Mouse (Mus musculus) limb, embryonic 14.5 days (tissue): ENCODE measurements around the gene Elmo3. TPM values are rescaled to one million over a fixed set of nuclear protein-coding genes. Genes with fewer than 3 reads are reported as not detected.

Experiments
- ATAC-seq: fragments of 200-750 bp; cut with Nextera tagmentation; 2 replicates; pipeline ENCODE4 v1.8.0; 2017; ENCODE audit warnings: low read depth, moderate number of reproducible peaks, moderate TSS enrichment; ENCODE audit not compliant: low FRiP score
- DNase-seq: peaks from one replicate; pipeline ENCODE4 v3.0.0-alpha.2; 2015; ENCODE audit warnings: low spot score
- H3K27ac ChIP-seq: fragments of 300-500 bp; sonication (generic); replicated peaks from 2 replicates; pipeline ENCODE4 v1.5.1; 2014; ENCODE audit warnings: low read depth, mild to moderate bottlenecking, low read length, moderate library complexity, mixed read lengths
- H3K27me3 ChIP-seq: fragments of 300-500 bp; sonication (generic); 2 replicates; pipeline ENCODE4 v1.6.1; 2014; ENCODE audit warnings: low read length, mixed read lengths; ENCODE audit not compliant: control insufficient read depth, insufficient read depth
- H3K36me3 ChIP-seq: fragments of 300-500 bp; sonication (generic); 2 replicates; pipeline ENCODE4 v1.6.1; 2014; ENCODE audit warnings: mild to moderate bottlenecking, low read length, moderate library complexity, mixed read lengths; ENCODE audit not compliant: control insufficient read depth, insufficient read depth
- H3K4me1 ChIP-seq: fragments of 300-500 bp; sonication (generic); 2 replicates; pipeline ENCODE4 v1.6.1; 2014; ENCODE audit warnings: antibody characterized with exemption, low read length, mixed read lengths; ENCODE audit not compliant: control insufficient read depth, insufficient read depth
- H3K4me2 ChIP-seq: fragments of 300-500 bp; sonication (generic); replicated peaks from 2 replicates; pipeline ENCODE4 v1.6.1; 2014; ENCODE audit warnings: low read depth, mild to moderate bottlenecking, low read length, moderate library complexity; ENCODE audit not compliant: severe bottlenecking
- H3K4me3 ChIP-seq: fragments of 300-500 bp; sonication (generic); replicated peaks from 2 replicates; pipeline ENCODE4 v1.5.1; 2014; ENCODE audit warnings: low read length
- H3K9ac ChIP-seq: fragments of 300-500 bp; sonication (generic); 2 replicates; pipeline ENCODE4 v1.6.1; 2014; ENCODE audit warnings: mild to moderate bottlenecking, low read depth, low read length, moderate library complexity; ENCODE audit not compliant: severe bottlenecking
- H3K9me3 ChIP-seq: fragments of 300-500 bp; sonication (generic); 2 replicates; pipeline ENCODE4 v1.6.1; 2016; ENCODE audit warnings: low read length; ENCODE audit not compliant: control insufficient read depth
- POLR2A ChIP-seq: fragments of 200-500 bp; IDR thresholded peaks from 2 replicates; pipeline ENCODE4 v1.8.0; 2012; ENCODE audit warnings: inconsistent platforms, mild to moderate bottlenecking, moderate library complexity, borderline replicate concordance; ENCODE audit not compliant: insufficient read depth, insufficient read length; ENCODE audit errors: extremely low read depth
- WGBS: fragments of 180-500 bp; shearing (Covaris S2); extraction: QIAGEN DNeasy Blood & Tissue Kit; methylation state at CpG from one replicate; pipeline ENCODE4 v1.1.7; 2014; 5-methylcytosine and 5-hydroxymethylcytosine counted together
- polyA plus RNA-seq, 2 experiments: library from polyadenylated mRNA; depleted of rRNA in 1 of 2; stranded (reverse) in 1 of 2; unstranded in 1 of 2; fragments of >200 nt; fragmentation: Nextera tagmentation in 1 of 2; extraction: Ambion mirVana in 1 of 2; gene quantifications; 2 replicates each; pipeline versions ENCODE4 v1.2.1 to v1.2.3; 2012 to 2014

The Elmo3 gene
- polyA plus RNA-seq, 2 experiments, result 7.3 to 8.8 TPM

GRCm38 (mm10) chr8:105349096-105349771 lies 43.8 kb downstream of the Elmo3 start:
- H3K27me3 ChIP-seq, result no peaks in the 10 kb centered on the region
- no peak for TF ChIP-seq POLR2A
- H3K27ac ChIP-seq, result peak overlapping the region; percentile 76
- H3K9ac ChIP-seq, result peak overlapping the region; percentile 70
- 0 out of 2 replicates have a peak, but pooled peaks cover 4% of the 10 kb centered on the region for H3K36me3 ChIP-seq
- ATAC-seq (0 out of 2 replicates have a peak, but pooled peaks have one; percentile 15), DNase-seq (no peak)
- no peaks in the 10 kb centered on the region for H3K9me3 ChIP-seq
- peaks cover 21% of the 10 kb centered on the region for H3K4me1 ChIP-seq
- H3K4me2 ChIP-seq, result peak overlapping the region; percentile 70
- WGBS, result 2% methylated on average over 18 of the region's 48 CpGs
- H3K4me3 ChIP-seq, result peak overlapping the region; percentile 68

GRCm38 (mm10) chr8:105350186-105350585 lies 44.8 kb downstream of the Elmo3 start:
- no peak for DNase-seq
- no peak for ATAC-seq
- WGBS, result 28% methylated on average over 7 of the region's 7 CpGs
- peaks cover 6% of the 10 kb centered on the region; the same call in 1 of the 2 replicates for H3K36me3 ChIP-seq
- 0 out of 2 replicates have a peak overlapping the region, but pooled peaks have one; percentile 70 for H3K9ac ChIP-seq
- peak overlapping the region; percentile 70 for H3K4me2 ChIP-seq
- H3K9me3 ChIP-seq, result no peaks in the 10 kb centered on the region
- TF ChIP-seq POLR2A, result no peak
- no peaks in the 10 kb centered on the region for H3K27me3 ChIP-seq
- no peak overlapping the region for H3K27ac ChIP-seq
- H3K4me1 ChIP-seq, result peaks cover 21% of the 10 kb centered on the region
- H3K4me3 ChIP-seq, result peak overlapping the region; percentile 68

GRCm38 (mm10) chr8:105353583-105354135 lies 48.3 kb downstream of the Elmo3 start:
- WGBS, result 61% methylated on average over 8 of the region's 8 CpGs
- Histone ChIP-seq H3K9me3 (no peaks in the 10 kb centered on the region), H3K27ac (no peak overlapping the region), H3K36me3 (peaks cover 37% of the 10 kb centered on the region), H3K9ac (no peak overlapping the region), H3K27me3 (no peaks in the 10 kb centered on the region), H3K4me2 (no peak overlapping the region), H3K4me1 (peaks cover 11% of the 10 kb centered on the region), H3K4me3 (no peak overlapping the region)
- no peak for TF ChIP-seq POLR2A
- no peak for DNase-seq
- no peak for ATAC-seq

DNA sequence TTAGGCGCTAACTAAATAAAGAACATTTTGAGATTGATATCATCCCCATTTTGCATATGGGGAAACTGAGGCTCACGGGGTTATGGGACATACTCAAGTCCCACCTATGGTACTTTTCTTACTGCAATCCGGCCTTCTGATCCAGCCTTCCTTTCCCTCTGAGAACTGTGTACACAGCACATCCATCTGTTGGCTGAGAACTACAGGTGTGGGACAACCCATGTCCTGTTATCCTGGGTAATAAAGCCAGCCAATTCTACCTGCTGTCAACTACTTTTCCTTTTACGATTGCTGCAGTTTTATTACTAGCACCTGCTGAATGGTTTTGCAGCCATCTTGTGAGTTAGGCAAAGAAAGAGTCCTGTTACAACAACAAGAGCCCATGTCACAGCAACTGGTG lies 49.1 kb downstream of the Elmo3 start:
- TF ChIP-seq POLR2A, result no peak
- no peaks in the 10 kb centered on the region for H3K9me3 ChIP-seq
- H3K4me2 ChIP-seq, result no peak overlapping the region
- peaks cover 41% of the 10 kb centered on the region for H3K36me3 ChIP-seq
- H3K4me1 ChIP-seq, result peaks cover 11% of the 10 kb centered on the region
- H3K9ac ChIP-seq, result no peak overlapping the region
- no peak for DNase-seq
- H3K4me3 ChIP-seq, result no peak overlapping the region
- 75% methylated on average over 4 of the region's 4 CpGs for whole genome bisulfite sequencing
- no peaks in the 10 kb centered on the region for H3K27me3 ChIP-seq
- no peak for ATAC-seq
- H3K27ac ChIP-seq, result no peak overlapping the region

GRCm38 (mm10) chr8:105355179-105356024 lies 50.0 kb downstream of the Elmo3 start:
- no peak overlapping the region for H3K27ac ChIP-seq
- H3K9me3 ChIP-seq, result no peaks in the 10 kb centered on the region
- 64% methylated on average over 26 of the region's 26 CpGs for WGBS

More at GRCm38 (mm10) chr8:105355179-105356024, 50.0 kb downstream of the Elmo3 start:
- DNase-seq, result no peak
- no peak overlapping the region for H3K4me3 ChIP-seq
- peaks cover 5% of the 10 kb centered on the region; the same call in 1 of the 2 replicates for H3K4me1 ChIP-seq
- no peak for ATAC-seq
- no peak for TF ChIP-seq POLR2A
- no peak overlapping the region for H3K9ac ChIP-seq
- H3K4me2 ChIP-seq, result no peak overlapping the region
- no peaks in the 10 kb centered on the region for H3K27me3 ChIP-seq
- peaks cover 41% of the 10 kb centered on the region for H3K36me3 ChIP-seq
